26 mouse cellular contexts compared by ENCODE assay signal in genomic region chr6:123961321-123961720, GRCm38 (mm10).
DNase-seq lines count a peak whose midpoint lies in the region; ATAC-seq lines count a peak whose summit lies in the region.
"Had no signal": no experiment of that assay in that cellular context is flagged by ENCODE, and none has a peak within 500 bp of the region (broad histone marks: within the 10 kb centered on the region; RNA-seq: fewer than 3 reads in every experiment).

No protein-coding gene starts in this region.

- H3K9me3 ChIP-seq in midbrain, embryonic 11.5 days (ENCODE audit: control insufficient read depth, low read length), result no peaks in the 10 kb centered on the region
- H3K9me3 ChIP-seq: embryonic facial prominence, embryonic 10.5 days; heart, embryonic 13.5 days; hindbrain, embryonic 12.5 days; limb, embryonic 12.5 days; liver, embryonic 13.5 days; lung, embryonic 15.5 days had no signal

- no peak overlapping the region for H3K4me2 ChIP-seq in midbrain, embryonic 11.5 days
- H3K4me2 ChIP-seq: heart, embryonic 13.5 days; hindbrain, embryonic 12.5 days; limb, embryonic 12.5 days; liver, embryonic 13.5 days; lung, embryonic 15.5 days had no signal

- H3K36me3 ChIP-seq in midbrain, embryonic 11.5 days (ENCODE audit: control insufficient read depth, insufficient read depth, low read length), result no peaks in the 10 kb centered on the region
- H3K36me3 ChIP-seq: embryonic facial prominence, embryonic 10.5 days; heart, embryonic 13.5 days; hindbrain, embryonic 12.5 days; limb, embryonic 12.5 days; liver, embryonic 13.5 days; lung, embryonic 15.5 days had no signal

- no peaks in the 10 kb centered on the region for H3K4me1 ChIP-seq in midbrain, embryonic 11.5 days (ENCODE audit: control insufficient read depth, insufficient read depth, low read length)
- H3K4me1 ChIP-seq: embryonic facial prominence, embryonic 10.5 days; heart, embryonic 13.5 days; hindbrain, embryonic 12.5 days; limb, embryonic 12.5 days; liver, embryonic 13.5 days; lung, embryonic 15.5 days had no signal

- no peak overlapping the region for H3K27ac ChIP-seq in midbrain, embryonic 11.5 days (ENCODE audit: low read depth, low read length)
- H3K27ac ChIP-seq: embryonic facial prominence, embryonic 10.5 days; heart, adult 2 months; heart, embryonic 13.5 days; hindbrain, embryonic 12.5 days; kidney, postnatal 0 days; limb, embryonic 12.5 days; liver, embryonic 13.5 days; lung, embryonic 15.5 days had no signal

- peak; percentile 80 for DNase-seq in 3T3-L1 (ENCODE audit: low read depth, low spot score)
- peak; percentile 63 for DNase-seq in 416B (ENCODE audit: low read depth)
- DNase-seq in c-Kit-positive CD71-negative TER-119-negative erythroid progenitor cells, embryonic 14.5 days (ENCODE audit: low read depth), result peak; percentile 24
- DNase-seq in cerebellum, adult 11-12 months, result no peak
- no peak for DNase-seq in midbrain, embryonic 11.5 days (ENCODE audit: low spot score, missing footprints)
- no peak for DNase-seq in thymus, postnatal 0 days (ENCODE audit: low spot score)
- DNase-seq: adrenal gland, postnatal 14 days; cerebellum, adult 9-10 months; gastrocnemius, postnatal 25 days; heart, adult 2 months; heart, postnatal 14 days; kidney, adult 18-20 months; layer of hippocampus, postnatal 36 days; liver, embryonic 13.5 days; midbrain, embryonic 14.5 days; retina, postnatal 1 day; right cerebral cortex, postnatal 25 days; thymus, adult 2 months had no signal

- peak; percentile 100 for ATAC-seq in megakaryocyte progenitor cell, adult 5-6 weeks (replicated peaks; ENCODE audit: poor library complexity)
- ATAC-seq in midbrain, embryonic 11.5 days (ENCODE audit: low FRiP score), result no peak
- ATAC-seq: CD4-positive, CD25-positive, alpha-beta regulatory T cell, adult 4 months had no signal

- no peak overlapping the region for H3K9ac ChIP-seq in midbrain, embryonic 11.5 days (ENCODE audit: low read length)
- H3K9ac ChIP-seq: heart, embryonic 13.5 days; hindbrain, embryonic 12.5 days; limb, embryonic 12.5 days; liver, embryonic 13.5 days; lung, embryonic 15.5 days had no signal

- WGBS in midbrain, embryonic 11.5 days, result 90% methylated on average over 2 of the region's 2 CpGs

- no peak overlapping the region for H3K4me3 ChIP-seq in midbrain, embryonic 11.5 days (ENCODE audit: low read depth, low read length)
- H3K4me3 ChIP-seq: embryonic facial prominence, embryonic 10.5 days; heart, adult 2 months; heart, embryonic 13.5 days; hindbrain, embryonic 12.5 days; limb, embryonic 12.5 days; liver, embryonic 13.5 days; lung, embryonic 15.5 days had no signal

- no peaks in the 10 kb centered on the region for H3K27me3 ChIP-seq in midbrain, embryonic 11.5 days (ENCODE audit: control insufficient read depth, insufficient read depth, low read length)
- H3K27me3 ChIP-seq: heart, embryonic 13.5 days; hindbrain, embryonic 12.5 days; limb, embryonic 12.5 days; liver, embryonic 13.5 days; lung, embryonic 15.5 days had no signal

Comparison
In these comparisons a context has a peak if more than half of its experiments do, and no peak if none do; other contexts are left out.
1. DNase-seq: peak in 3T3-L1 (single experiment), 416B (single experiment) and c-Kit-positive CD71-negative TER-119-negative erythroid progenitor cells, embryonic 14.5 days (single experiment); none in cerebellum, adult 11-12 months (single experiment), midbrain, embryonic 11.5 days (single experiment) and thymus, postnatal 0 days (single experiment).